Mouse (Mus musculus) kidney, adult 2 months (tissue): ENCODE data around the gene Kank1.

ENCODE experiments used
- CTCF ChIP-seq: fragments of 200-500 bp; conservative IDR thresholded peaks from 2 replicates; pipeline ENCODE4 v1.5.1; 2011; ENCODE audit warnings: low read depth, mild to moderate bottlenecking, control low read depth, low read length, moderate library complexity, mixed read lengths; ENCODE audit not compliant: insufficient read depth, insufficient read length
- POLR2A ChIP-seq: fragments of 200-500 bp; IDR thresholded peaks from one replicate; pipeline ENCODE4 v1.6.1; 2011; ENCODE audit warnings: low read depth, low read length, control low read depth

DNA sequence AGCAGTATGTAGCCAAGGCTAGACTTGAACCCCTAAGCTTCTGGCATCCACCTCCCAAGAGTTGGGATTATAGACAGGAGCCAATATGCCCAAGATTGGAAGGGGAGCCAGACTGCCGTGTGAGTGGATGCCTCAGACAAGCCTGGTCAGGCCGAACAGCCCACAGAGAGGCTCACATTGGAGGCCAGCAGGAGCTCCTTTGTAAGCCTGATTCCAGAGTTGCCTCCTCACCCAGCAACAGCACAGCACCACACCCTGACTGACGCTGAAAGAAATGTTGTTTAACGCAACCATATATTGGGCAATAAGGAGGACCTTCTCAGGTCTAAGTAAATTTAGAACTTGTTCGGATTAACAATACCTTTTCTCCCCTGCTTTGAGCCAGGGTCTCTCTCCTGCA lies 105.3 kb downstream of the Kank1 start:
- TF ChIP-seq CTCF = no peak
- no peak for TF ChIP-seq POLR2A
